Mouse (Mus musculus): ENCODE data around the gene Nat10.

Gene Nat10

GRCm38 (mm10) chr2:103760906-103761716 is at the start of gene Nat10:
Gene Nat10 (minus strand): TSS chr2:103761270.
- peak; percentile 95 for DNase-seq (ENCODE audit: low spot score)

- DNase-seq (ENCODE audit: low spot score): no peak
These were observed 49.3 kb upstream of the Nat10 start for GRCm38 (mm10) chr2:103810412-103810811.

- DNase-seq (ENCODE audit: low spot score): no peak
These were observed 47.4 kb upstream of the Nat10 start for GRCm38 (mm10) chr2:103808466-103808865.

GRCm38 (mm10) chr2:103803770-103804530 is 42.9 kb upstream of the Nat10 start:
- no peak for DNase-seq (ENCODE audit: low spot score)

- no peak for DNase-seq (ENCODE audit: low spot score)
These were observed 41.4 kb upstream of the Nat10 start for GRCm38 (mm10) chr2:103802422-103802821.

- peak; percentile 94 for DNase-seq (ENCODE audit: low spot score)
These were observed 36.5 kb upstream of the Nat10 start, which contains the start of gene Caprin1 for GRCm38 (mm10) chr2:103797491-103798009. Gene Caprin1 (minus strand): TSS chr2:103797649.

GRCm38 (mm10) chr2:103796861-103797466 is 35.9 kb upstream of the Nat10 start:
- DNase-seq (ENCODE audit: low spot score): peak; percentile 87

- peak; percentile 64 for DNase-seq (ENCODE audit: low spot score)
These were observed 35.3 kb upstream of the Nat10 start for GRCm38 (mm10) chr2:103796211-103796860.

GRCm38 (mm10) chr2:103795843-103796210 is 34.8 kb upstream of the Nat10 start:
- peak; percentile 79 for DNase-seq (ENCODE audit: low spot score)

- DNase-seq (ENCODE audit: low spot score): no peak
These were observed 30.9 kb upstream of the Nat10 start for GRCm38 (mm10) chr2:103792009-103792408.

GRCm38 (mm10) chr2:103785735-103786134 is 24.7 kb upstream of the Nat10 start:
- DNase-seq (ENCODE audit: low spot score): no peak

GRCm38 (mm10) chr2:103784621-103785020 is 23.6 kb upstream of the Nat10 start:
- DNase-seq (ENCODE audit: low spot score): no peak

GRCm38 (mm10) chr2:103762492-103762891 is 1.4 kb upstream of the Nat10 start:
- DNase-seq (ENCODE audit: low spot score): no peak

- DNase-seq (ENCODE audit: low spot score): no peak
These were observed 923 bp upstream of the Nat10 start for GRCm38 (mm10) chr2:103761993-103762392.

- DNase-seq (ENCODE audit: low spot score): no peak
These were observed 649 bp downstream of the Nat10 start for GRCm38 (mm10) chr2:103760421-103760820.

GRCm38 (mm10) chr2:103755458-103756085 is 5.5 kb downstream of the Nat10 start:
- DNase-seq (ENCODE audit: low spot score): no peak

- DNase-seq (ENCODE audit: low spot score): no peak
These were observed 6.5 kb downstream of the Nat10 start for GRCm38 (mm10) chr2:103754614-103755013.

GRCm38 (mm10) chr2:103751771-103752170 is 9.3 kb downstream of the Nat10 start:
- no peak for DNase-seq (ENCODE audit: low spot score)

GRCm38 (mm10) chr2:103749091-103749490 is 12.0 kb downstream of the Nat10 start:
- DNase-seq (ENCODE audit: low spot score): no peak

- DNase-seq (ENCODE audit: low spot score): no peak
These were observed 13.2 kb downstream of the Nat10 start for GRCm38 (mm10) chr2:103747891-103748290.

GRCm38 (mm10) chr2:103746761-103747160 is 14.3 kb downstream of the Nat10 start:
- DNase-seq (ENCODE audit: low spot score): no peak
